Mouse (Mus musculus) myocyte (in vitro differentiated cells): ENCODE data around the gene Olfr102. TPM values are rescaled to one million over a fixed set of nuclear protein-coding genes. Genes with fewer than 3 reads are reported as not detected.

Experiments
- H3K27me3 ChIP-seq: one replicate; pipeline ENCODE4 v1.6.1; 2011; ENCODE audit not compliant: control insufficient read depth, insufficient read depth, insufficient read length
- H3K36me3 ChIP-seq: one replicate; pipeline ENCODE4 v1.6.1; 2011; ENCODE audit not compliant: control insufficient read depth, insufficient read depth
- H3K4me2 ChIP-seq: one replicate; pipeline ENCODE4 v1.6.1; 2011; ENCODE audit warnings: low read depth, control low read depth
- H3K4me3 ChIP-seq: one replicate; pipeline ENCODE4 v1.5.1; 2011; ENCODE audit warnings: mild to moderate bottlenecking, control low read depth, moderate library complexity
- H3K79me2 ChIP-seq: one replicate; pipeline ENCODE4 v1.6.1; 2011; ENCODE audit not compliant: control insufficient read depth, insufficient read depth
- H3ac ChIP-seq: one replicate; pipeline ENCODE4 v1.6.1; 2011; ENCODE audit not compliant: control insufficient read depth, insufficient read length
- CEBPB ChIP-seq: IDR thresholded peaks from 2 replicates; pipeline ENCODE4 v1.6.1; 2011; ENCODE audit warnings: mild to moderate bottlenecking, moderate library complexity; ENCODE audit not compliant: poor library complexity, insufficient read depth, severe bottlenecking
- E2F4 ChIP-seq: IDR thresholded peaks from one replicate; pipeline ENCODE4 v1.6.1; 2011; ENCODE audit warnings: mild to moderate bottlenecking, control low read depth, moderate library complexity; ENCODE audit not compliant: insufficient read depth
- MAX ChIP-seq: IDR thresholded peaks from one replicate; pipeline ENCODE4 v1.6.1; 2011; ENCODE audit warnings: low read depth, mild to moderate bottlenecking, control low read depth
- MYOD1 ChIP-seq, 3 experiments: IDR thresholded peaks; one replicate each; pipeline ENCODE4 v1.6.1; 2011; ENCODE audit warnings: control low read depth in 2 of 3, low read depth in 2 of 3, mild to moderate bottlenecking in 2 of 3, moderate library complexity in 1 of 3; ENCODE audit not compliant: insufficient read length in 2 of 3, control insufficient read depth in 1 of 3
- MYOG ChIP-seq, 3 experiments: IDR thresholded peaks; one replicate each; pipeline ENCODE4 v1.6.1; 2011; ENCODE audit warnings: control low read depth in 2 of 3, low read depth in 2 of 3, mild to moderate bottlenecking in 2 of 3; ENCODE audit not compliant: insufficient read length in 2 of 3, control insufficient read depth in 1 of 3, insufficient read depth in 1 of 3
- POLR2A ChIP-seq: IDR thresholded peaks from one replicate; pipeline ENCODE4 v1.6.1; 2011; ENCODE audit warnings: low read depth, mild to moderate bottlenecking, control low read depth, moderate library complexity; ENCODE audit not compliant: insufficient read length
- REST ChIP-seq: IDR thresholded peaks from one replicate; pipeline ENCODE4 v1.6.1; 2011; ENCODE audit warnings: mild to moderate bottlenecking, control low read depth, moderate library complexity; ENCODE audit not compliant: insufficient read depth, insufficient read length
- SRF ChIP-seq: IDR thresholded peaks from one replicate; pipeline ENCODE4 v1.6.1; 2011; ENCODE audit warnings: low read depth; ENCODE audit not compliant: control insufficient read depth, insufficient read length
- TCF12 ChIP-seq: IDR thresholded peaks from one replicate; pipeline ENCODE4 v1.6.1; 2011; ENCODE audit warnings: mild to moderate bottlenecking, control low read depth; ENCODE audit not compliant: poor library complexity, insufficient read depth, severe bottlenecking
- TCF3 ChIP-seq: IDR thresholded peaks from one replicate; pipeline ENCODE4 v1.6.1; 2011; ENCODE audit warnings: low read depth, control low read depth; ENCODE audit not compliant: insufficient read length
- USF1 ChIP-seq: IDR thresholded peaks from one replicate; pipeline ENCODE4 v1.6.1; 2011; ENCODE audit warnings: low read depth, mild to moderate bottlenecking, control low read depth, moderate library complexity
- polyA plus RNA-seq: library from polyadenylated mRNA; unstranded; fragments of >200 nt; fragmentation: generic; extraction: Trizol; gene quantifications from one replicate; pipeline ENCODE4 v1.2.1, GENCODE M21; 2012; ENCODE audit warnings: missing spikeins

Gene Olfr102
- polyA plus RNA-seq, 1 experiment = not detected

GRCm38 (mm10) chr17:37270702-37271092 lies 46.2 kb downstream of the Olfr102 start:
- no peak for TF ChIP-seq POLR2A
- TF ChIP-seq MYOG (IDR thresholded peaks at IDR 0.05; ENCODE audit: control insufficient read depth in 1 of 3, insufficient read depth in 1 of 3, insufficient read length in 2 of 3, low read depth in 2 of 3) = no peak
- TF ChIP-seq USF1 = no peak
- TF ChIP-seq TCF12 = no peak
- no peak for TF ChIP-seq REST
- no peak for TF ChIP-seq TCF3
- no peak for TF ChIP-seq CEBPB
- no peak for TF ChIP-seq MYOD1 (IDR thresholded peaks at IDR 0.05; ENCODE audit: control insufficient read depth in 1 of 3, insufficient read length in 2 of 3, low read depth in 2 of 3)
- no peak for TF ChIP-seq MAX
- TF ChIP-seq SRF = no peak
- Histone ChIP-seq H3K4me3 (peak overlapping the region; percentile 37), H3K27me3 (no peaks in the 10 kb centered on the region), H3ac (no peak overlapping the region), H3K36me3 (no peaks in the 10 kb centered on the region), H3K4me2 (peak overlapping the region; percentile 79), H3K79me2 (no peaks in the 10 kb centered on the region)

- H3K4me2 ChIP-seq = peak within 1 kb of the TSS; percentile 79
- no peaks in the 10 kb centered on the region for H3K36me3 ChIP-seq
- no peaks in the 10 kb centered on the region for H3K27me3 ChIP-seq
- TF ChIP-seq TCF12 (no peak), TCF3 (no peak), CEBPB (no peak), SRF (no peak), MYOD1 (IDR thresholded peaks at IDR 0.05; ENCODE audit: control insufficient read depth in 1 of 3, insufficient read length in 2 of 3, low read depth in 2 of 3) (no peak), MYOG (IDR thresholded peaks at IDR 0.05; ENCODE audit: control insufficient read depth in 1 of 3, insufficient read depth in 1 of 3, insufficient read length in 2 of 3, low read depth in 2 of 3) (no peak)
- peak within 1 kb of the TSS; percentile 37 for H3K4me3 ChIP-seq
- H3K79me2 ChIP-seq = no peaks in the 10 kb centered on the region
- H3ac ChIP-seq = no peak within 1 kb of the TSS
Measured at GRCm38 (mm10) chr17:37270058-37270701, 46.7 kb downstream of the Olfr102 start, which contains the start of gene H2-M3. Gene H2-M3, plus strand, starts transcription at chr17:37270220.

- TF ChIP-seq E2F4 = no peak
- TF ChIP-seq REST = no peak
- TF ChIP-seq CEBPB = no peak
- no peaks in the 10 kb centered on the region for H3K79me2 ChIP-seq
- H3K4me2 ChIP-seq = no peak within 1 kb of the TSS
- H3K4me3 ChIP-seq = no peak within 1 kb of the TSS
- no peaks in the 10 kb centered on the region for H3K27me3 ChIP-seq
- no peaks in the 10 kb centered on the region for H3K36me3 ChIP-seq
- no peak within 1 kb of the TSS for H3ac ChIP-seq
Measured at GRCm38 (mm10) chr17:37263626-37264025, 53.2 kb downstream of the Olfr102 start, which contains the start of gene Olfr98. Gene Olfr98, minus strand, starts transcription at chr17:37263749.

Other genes starting within 250 kb of the Olfr102 start
- not detected for gene Olfr90, start 228.6 kb downstream of the Olfr102 start, polyA plus RNA-seq
- not detected for gene Olfr91, start 218.8 kb downstream of the Olfr102 start, polyA plus RNA-seq
- not detected for gene Olfr92, start 197.0 kb downstream of the Olfr102 start, polyA plus RNA-seq
- gene Olfr93, start 155.6 kb downstream of the Olfr102 start, polyA plus RNA-seq = not detected
- gene Ubd, start 123.2 kb downstream of the Olfr102 start, polyA plus RNA-seq = not detected
- gene Olfr94, start 116.1 kb downstream of the Olfr102 start, polyA plus RNA-seq = not detected
- gene Olfr95, start 103.9 kb downstream of the Olfr102 start, polyA plus RNA-seq = not detected
- gene Olfr96, start 96.9 kb downstream of the Olfr102 start, polyA plus RNA-seq = not detected
- gene Olfr97, start 79.7 kb downstream of the Olfr102 start, polyA plus RNA-seq = not detected
- gene Olfr98, start 53.3 kb downstream of the Olfr102 start, polyA plus RNA-seq = not detected
- 4.3 TPM for gene H2-M3, start 46.8 kb downstream of the Olfr102 start, polyA plus RNA-seq
- gene Olfr99, start 33.6 kb downstream of the Olfr102 start, polyA plus RNA-seq = 0.02 TPM
- not detected for gene Olfr101, start 12.7 kb downstream of the Olfr102 start, polyA plus RNA-seq
- gene Olfr103, start 22.6 kb upstream of the Olfr102 start, polyA plus RNA-seq = not detected
- gene Olfr104-ps, start 42.5 kb upstream of the Olfr102 start, polyA plus RNA-seq = not detected
- not detected for gene Olfr105-ps, start 62.0 kb upstream of the Olfr102 start, polyA plus RNA-seq
- not detected for gene Olfr106-ps, start 73.3 kb upstream of the Olfr102 start, polyA plus RNA-seq
- gene Olfr107, start 82.2 kb upstream of the Olfr102 start, polyA plus RNA-seq = not detected
- gene Olfr108, start 128.4 kb upstream of the Olfr102 start, polyA plus RNA-seq = not detected
- not detected for gene Olfr109, start 141.9 kb upstream of the Olfr102 start, polyA plus RNA-seq
- not detected for gene H2-M2, start 166.5 kb upstream of the Olfr102 start, polyA plus RNA-seq
- not detected for gene Olfr110, start 175.4 kb upstream of the Olfr102 start, polyA plus RNA-seq
- gene Olfr111, start 191.0 kb upstream of the Olfr102 start, polyA plus RNA-seq = not detected